8 mouse cellular contexts compared by ENCODE assay signal in the genomic region with DNA sequence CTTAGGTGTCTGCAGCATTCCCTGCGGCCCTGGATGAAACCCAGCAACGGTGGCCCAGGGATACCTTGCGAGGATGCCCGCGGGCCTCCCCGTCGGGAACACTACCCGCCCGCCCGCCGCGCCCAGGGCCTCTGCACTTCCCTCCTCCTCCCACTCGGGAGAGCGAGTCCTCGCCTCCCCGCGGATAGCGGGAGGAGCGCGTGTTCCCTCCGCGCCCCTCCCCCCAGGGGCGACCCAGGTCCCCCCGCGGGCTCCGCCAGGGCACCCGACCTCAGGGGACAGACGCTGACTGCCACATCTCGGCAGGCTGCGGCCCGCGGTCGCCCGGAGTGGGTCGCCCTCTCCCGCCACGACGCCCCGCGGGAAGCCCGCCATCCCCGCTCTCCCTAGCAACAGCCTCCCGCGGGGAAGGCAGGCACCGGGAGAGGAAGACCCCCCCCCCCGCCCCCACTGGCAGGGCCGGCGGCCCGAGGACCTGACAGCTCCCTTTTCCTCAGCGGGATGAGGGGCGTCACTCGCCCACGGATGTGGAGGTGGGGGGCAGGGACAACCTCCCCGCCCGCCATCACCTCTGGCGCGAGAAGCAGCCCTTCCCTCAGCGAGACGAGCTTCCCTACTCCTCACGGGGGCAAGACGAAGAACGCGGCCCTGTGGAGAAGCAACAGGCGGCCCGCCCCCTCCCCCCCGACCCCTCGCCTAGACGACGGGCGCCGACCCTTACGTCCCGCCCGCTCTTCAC. TPM values are rescaled to one million over a fixed set of nuclear protein-coding genes. Genes with fewer than 3 reads are reported as not detected.
DNase-seq lines count a peak whose midpoint lies in the region; ATAC-seq lines count a peak whose summit lies in the region.

No protein-coding gene starts in this region.

- peak overlapping the region; percentile 82 for H3K4me2 ChIP-seq in forebrain, embryonic 14.5 days (ENCODE audit: low read length)
- H3K4me2 ChIP-seq in hindbrain, embryonic 13.5 days, result peak overlapping the region; percentile 74

- peak overlapping the region; percentile 79 for H3K9ac ChIP-seq in forebrain, embryonic 14.5 days (ENCODE audit: low read length)
- peak overlapping the region; percentile 83 for H3K9ac ChIP-seq in hindbrain, embryonic 13.5 days

- no peaks in the 10 kb centered on the region for H3K4me1 ChIP-seq in brown adipose tissue, adult 24 weeks (ENCODE audit: control insufficient read depth, insufficient read depth, insufficient read length, low read length)
- H3K4me1 ChIP-seq in forebrain, embryonic 14.5 days (ENCODE audit: control insufficient read depth, insufficient read depth, low read length), result peaks cover 12% of the 10 kb centered on the region
- H3K4me1 ChIP-seq in hindbrain, embryonic 13.5 days (replicated peaks), result peaks cover 38% of the 10 kb centered on the region
- H3K4me1 ChIP-seq in megakaryocyte, embryonic 14.5 days, result peaks cover 46% of the 10 kb centered on the region

- peak; percentile 64 for DNase-seq in Muller cell, postnatal 12 days (ENCODE audit: inconsistent ontology term)
- peak; percentile 66 for DNase-seq in forebrain, embryonic 14.5 days (ENCODE audit: low spot score)
- peak; percentile 30 to 56 for DNase-seq in left cerebral cortex, adult 8-10 months (ENCODE audit: low spot score in 2 of 2)
- peak; percentile 67 for DNase-seq in right cerebral cortex, postnatal 4 days

- peak overlapping the region; percentile 70 for H3K4me3 ChIP-seq in brown adipose tissue, adult 24 weeks (ENCODE audit: insufficient read depth, low read depth, low read length)
- peak overlapping the region; percentile 77 for H3K4me3 ChIP-seq in forebrain, embryonic 14.5 days (ENCODE audit: low read depth, low read length)
- peak overlapping the region; percentile 90 for H3K4me3 ChIP-seq in hindbrain, embryonic 13.5 days
- peak overlapping the region; percentile 96 for H3K4me3 ChIP-seq in megakaryocyte, embryonic 14.5 days (replicated peaks)

- 1% methylated on average over 54 of the region's 74 CpGs for WGBS in forebrain, embryonic 14.5 days
- WGBS in hindbrain, embryonic 13.5 days, result 0% methylated on average over 42 of the region's 74 CpGs

- peak; percentile 76 for ATAC-seq in forebrain, embryonic 14.5 days
- ATAC-seq in hindbrain, embryonic 13.5 days (ENCODE audit: low FRiP score), result peak; percentile 60
- ATAC-seq in inflammation-experienced regulatory T-cells, adult 6 months, result no peak

- H3K36me3 ChIP-seq in forebrain, embryonic 14.5 days (ENCODE audit: control insufficient read depth, insufficient read depth, low read length), result peaks cover 8% of the 10 kb centered on the region; the same call in 1 of the 2 replicates
- H3K36me3 ChIP-seq in hindbrain, embryonic 13.5 days, result peaks cover 13% of the 10 kb centered on the region
- H3K36me3 ChIP-seq in megakaryocyte, embryonic 14.5 days (replicated peaks; ENCODE audit: low read length), result peaks cover 20% of the 10 kb centered on the region

- no peak overlapping the region; the same call in 1 of the 2 replicates for H3K27ac ChIP-seq in brown adipose tissue, adult 24 weeks (replicated peaks; ENCODE audit: low read depth, low read length)
- H3K27ac ChIP-seq in forebrain, embryonic 14.5 days (ENCODE audit: low read depth, low read length), result peak overlapping the region; percentile 89
- H3K27ac ChIP-seq in hindbrain, embryonic 13.5 days, result peak overlapping the region; percentile 92

- no peaks in the 10 kb centered on the region for H3K27me3 ChIP-seq in forebrain, embryonic 14.5 days (replicated peaks; ENCODE audit: control insufficient read depth, insufficient read depth, low read length)
- H3K27me3 ChIP-seq in hindbrain, embryonic 13.5 days, result no peaks in the 10 kb centered on the region
- no peaks in the 10 kb centered on the region for H3K27me3 ChIP-seq in megakaryocyte, embryonic 14.5 days (replicated peaks)

- no peaks in the 10 kb centered on the region for H3K9me3 ChIP-seq in forebrain, embryonic 14.5 days (replicated peaks; ENCODE audit: control insufficient read depth, low read length)
- no peaks in the 10 kb centered on the region for H3K9me3 ChIP-seq in hindbrain, embryonic 13.5 days
- no peaks in the 10 kb centered on the region for H3K9me3 ChIP-seq in megakaryocyte, embryonic 14.5 days

RNA-seq across cellular contexts. Expression of a gene that starts 0.6 kb away (rescaled TPM):
- 4.6 and 12.6 TPM in 2 replicates for polyA plus RNA-seq in brown adipose tissue, adult 24 weeks (2012; ENCODE audit: insufficient read depth, insufficient read length, missing spikeins)
- 9.7 and 11.8 TPM in 2 replicates for polyA plus RNA-seq in forebrain, embryonic 14.5 days (2014; fragmentation: Nextera tagmentation; extraction: Ambion mirVana)
- 17.6 and 18.0 TPM in 2 replicates for polyA plus RNA-seq in hindbrain, embryonic 13.5 days (2015; fragmentation: Nextera tagmentation; extraction: Ambion mirVana)
- 10 to 100 TPM; 44.1 to 52.8 (median 46.3) TPM for total RNA-seq in left cerebral cortex, adult 8-10 months (2022)
- polyA plus RNA-seq in megakaryocyte, embryonic 14.5 days (2012; ENCODE audit: insufficient read depth, low replicate concordance), result 0.90 and 2.0 TPM in 2 replicates
- 10 to 100 TPM; 18.2 to 30.2 (median 23.3) TPM for polyA plus RNA-seq in inflammation-experienced regulatory T-cells, adult 6 months (2017; shearing (Covaris generic))

RNA-seq across cellular contexts. Expression of a gene that starts 0.6 kb away (rescaled TPM):
- 18.8 and 19.3 TPM in 2 replicates for polyA plus RNA-seq in brown adipose tissue, adult 24 weeks (2012; ENCODE audit: insufficient read depth, insufficient read length, missing spikeins)
- 110 and 126 TPM in 2 replicates for polyA plus RNA-seq in forebrain, embryonic 14.5 days (2014; fragmentation: Nextera tagmentation; extraction: Ambion mirVana)
- 104 and 106 TPM in 2 replicates for polyA plus RNA-seq in hindbrain, embryonic 13.5 days (2015; fragmentation: Nextera tagmentation; extraction: Ambion mirVana)
- total RNA-seq in left cerebral cortex, adult 8-10 months (2022), result 10 to 100 TPM; 90.5 to 98.5 (median 96.4) TPM
- polyA plus RNA-seq in megakaryocyte, embryonic 14.5 days (2012; ENCODE audit: insufficient read depth, low replicate concordance), result 2.2 and 17.4 TPM in 2 replicates
- 10 to 100 TPM; 32.7 to 36.8 (median 35.7) TPM for polyA plus RNA-seq in inflammation-experienced regulatory T-cells, adult 6 months (2017; shearing (Covaris generic))

RNA-seq across cellular contexts. Expression of a gene that starts 52.2 kb away (rescaled TPM):
- 1.2 and 1.8 TPM in 2 replicates for polyA plus RNA-seq in brown adipose tissue, adult 24 weeks (2012; ENCODE audit: insufficient read depth, insufficient read length, missing spikeins)
- 1.3 and 1.7 TPM in 2 replicates for polyA plus RNA-seq in forebrain, embryonic 14.5 days (2014; fragmentation: Nextera tagmentation; extraction: Ambion mirVana)
- 5.4 and 6.5 TPM in 2 replicates for polyA plus RNA-seq in hindbrain, embryonic 13.5 days (2015; fragmentation: Nextera tagmentation; extraction: Ambion mirVana)
- total RNA-seq in left cerebral cortex, adult 8-10 months (2022), result 10 to 100 TPM; 59.2 to 67.3 (median 62.3) TPM
- 0.80 TPM in 1 of 2 replicates, not detected in the other for polyA plus RNA-seq in megakaryocyte, embryonic 14.5 days (2012; ENCODE audit: insufficient read depth, low replicate concordance)
- polyA plus RNA-seq in inflammation-experienced regulatory T-cells, adult 6 months (2017; shearing (Covaris generic)), result under 1 TPM; 0.28 to 0.50 (median 0.40) TPM
